Mouse (Mus musculus): ENCODE data around the gene Scgb3a1. TPM values are rescaled to one million over a fixed set of nuclear protein-coding genes. Genes with fewer than 3 reads are reported as not detected.

Gene Scgb3a1
- total RNA-seq, 2 experiments from 2014 or later = not detected

Other genes with a start within 250 kb of the Scgb3a1 start
- not detected for gene Olfr1389, start 240.5 kb upstream of the Scgb3a1 start, total RNA-seq (2021)
- gene Olfr1388, start 227.0 kb upstream of the Scgb3a1 start, total RNA-seq (2021) = under 1 TPM; 0.11 to 0.12 TPM
- gene Olfr1387, start 208.3 kb upstream of the Scgb3a1 start, total RNA-seq (2021) = not detected
- gene Olfr1386, start 198.6 kb upstream of the Scgb3a1 start, total RNA-seq (2021) = not detected
- not detected for gene Olfr1385, start 174.5 kb upstream of the Scgb3a1 start, total RNA-seq (2021)
- not detected for gene Olfr1384, start 156.9 kb upstream of the Scgb3a1 start, total RNA-seq (2021)
- gene Olfr1383, start 144.0 kb upstream of the Scgb3a1 start, total RNA-seq (2021) = not detected
- gene Olfr1382, start 135.4 kb upstream of the Scgb3a1 start, total RNA-seq (2021) = not detected
- gene Olfr1381, start 120.2 kb upstream of the Scgb3a1 start, total RNA-seq (2021) = not detected
- not detected for gene Olfr1380, start 106.7 kb upstream of the Scgb3a1 start, total RNA-seq (2021)
- gene Flt4, start 54.3 kb upstream of the Scgb3a1 start, total RNA-seq (2021) = 1 to 10 TPM; 4.2 to 5.8 TPM
- 10 to 100 TPM; 31.8 to 38.6 TPM for gene Cnot6, start 49.1 kb downstream of the Scgb3a1 start, total RNA-seq (2021)
- gene Gfpt2, start 130.6 kb downstream of the Scgb3a1 start, total RNA-seq (2021) = 1 to 10 TPM; 7.4 to 9.5 TPM
- gene Mapk9, start 183.1 kb downstream of the Scgb3a1 start, total RNA-seq (2021) = 10 to 100 TPM; 49.3 TPM
- gene Rasgef1c, start 238.2 kb downstream of the Scgb3a1 start, total RNA-seq (2021) = 1 to 10 TPM; 1.5 to 1.7 TPM